Mouse (Mus musculus) urinary bladder, postnatal 10 days (tissue): ENCODE measurements around the gene Wdr46.
"Not testable (repeated sequence)": the region's sequence is repeated elsewhere in the genome, so short reads cannot be mapped to it uniquely, and the experiment has no call there.

Source experiments
- DNase-seq: peaks from one replicate; pipeline ENCODE4 v3.0.0; 2022; ENCODE audit warnings: low spot score

The Wdr46 gene

DNA sequence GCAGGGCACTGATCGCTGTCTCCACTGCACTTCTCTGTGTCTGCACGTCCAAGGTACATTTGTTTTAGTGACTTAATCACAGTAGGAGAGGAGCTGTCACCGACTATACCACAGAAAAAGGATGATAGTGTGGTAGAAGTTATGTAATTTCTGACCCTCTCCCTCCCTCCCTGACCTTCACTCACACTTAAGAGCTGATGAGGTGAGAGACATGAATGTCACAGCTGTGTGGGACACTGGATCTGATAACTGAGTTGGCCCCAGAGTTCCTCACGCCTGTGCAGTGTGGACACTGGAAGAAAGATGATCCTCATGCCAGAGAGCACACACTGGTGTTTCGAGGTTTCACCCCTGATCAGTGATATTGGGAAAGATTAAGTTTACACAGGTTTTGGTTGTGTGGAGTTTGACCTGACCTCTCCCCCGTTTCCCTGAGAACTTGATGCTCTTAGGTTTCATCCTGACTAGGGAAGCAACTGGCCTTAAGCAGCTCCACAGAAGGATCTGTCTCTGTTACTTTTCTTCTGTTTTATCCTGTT is 39.1 kb downstream of the Wdr46 start:
- DNase-seq = no peak

DNA sequence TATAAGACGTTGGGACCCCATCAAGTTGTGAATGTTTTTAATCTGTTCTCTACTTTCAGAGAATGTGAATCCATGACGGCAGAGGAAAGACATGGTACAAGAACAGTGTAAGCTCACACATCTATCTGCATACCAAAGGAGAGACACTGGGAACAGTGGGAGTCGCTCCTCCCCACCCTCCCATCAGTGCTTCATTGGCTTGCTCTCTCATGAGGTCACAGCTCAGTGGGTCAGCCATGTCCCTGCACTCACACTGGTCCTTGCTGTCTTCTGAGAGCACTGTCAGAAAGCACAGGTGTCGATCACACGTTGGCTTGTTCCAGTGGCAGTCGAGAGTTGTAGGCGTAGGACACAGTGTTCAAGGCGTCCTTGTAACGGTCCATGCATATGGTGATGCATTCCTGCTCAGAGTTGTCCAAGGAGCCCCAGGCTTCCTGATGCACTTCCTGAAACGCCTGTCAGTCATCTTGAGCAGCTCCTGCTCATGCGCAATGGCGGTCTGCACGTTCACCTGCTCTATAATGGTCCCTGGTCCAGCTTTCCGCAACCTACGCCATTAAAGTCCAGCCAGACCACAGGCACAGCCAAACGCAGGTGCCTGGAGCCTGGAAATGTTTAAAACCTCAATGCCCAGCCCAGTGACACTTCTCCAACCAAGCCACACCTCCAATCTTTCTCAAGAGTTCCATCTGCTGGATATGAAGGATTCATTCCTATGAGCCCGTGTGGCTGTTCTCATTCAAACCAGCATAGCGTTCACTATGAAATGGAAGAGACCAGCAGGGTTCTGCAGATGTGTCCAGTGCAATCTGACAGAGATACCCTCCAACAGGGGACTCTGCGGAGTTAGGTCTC is 39.9 kb downstream of the Wdr46 start:
- no peak for DNase-seq

DNA sequence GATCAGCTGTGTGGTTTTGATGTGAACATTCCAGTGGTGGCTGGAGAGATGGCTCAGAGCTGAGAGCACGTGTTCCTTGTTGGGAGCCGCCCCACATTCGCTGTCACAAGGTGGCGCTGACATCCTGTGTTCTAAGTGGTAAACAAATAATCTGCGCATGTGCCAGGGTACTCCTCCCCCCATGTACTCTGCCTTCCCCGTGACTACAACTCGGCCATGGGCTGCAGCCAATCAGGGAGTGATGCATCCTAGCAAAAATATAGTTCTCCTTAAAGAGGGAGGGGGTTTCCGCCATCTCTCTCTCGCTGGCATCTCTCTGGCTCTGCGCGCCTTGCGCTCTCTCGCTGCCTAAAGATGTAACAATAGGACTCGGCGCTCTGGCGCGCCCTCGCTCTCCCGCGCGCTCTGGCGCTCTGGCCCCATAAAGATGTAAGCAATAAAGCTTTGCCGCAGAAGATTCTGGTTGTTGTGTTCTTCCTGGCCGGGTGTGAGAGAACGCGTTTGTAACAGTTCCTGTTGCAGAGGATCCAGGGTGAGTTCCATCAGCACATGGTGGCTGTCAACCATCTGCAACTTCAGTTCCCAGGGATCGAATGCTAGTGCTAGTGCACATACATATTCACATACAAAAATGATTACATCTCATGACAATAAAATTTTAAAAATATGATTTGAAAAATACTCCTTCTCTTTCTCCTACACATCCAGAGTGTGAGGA is 40.9 kb downstream of the Wdr46 start:
- peak; percentile 47 for DNase-seq

DNA sequence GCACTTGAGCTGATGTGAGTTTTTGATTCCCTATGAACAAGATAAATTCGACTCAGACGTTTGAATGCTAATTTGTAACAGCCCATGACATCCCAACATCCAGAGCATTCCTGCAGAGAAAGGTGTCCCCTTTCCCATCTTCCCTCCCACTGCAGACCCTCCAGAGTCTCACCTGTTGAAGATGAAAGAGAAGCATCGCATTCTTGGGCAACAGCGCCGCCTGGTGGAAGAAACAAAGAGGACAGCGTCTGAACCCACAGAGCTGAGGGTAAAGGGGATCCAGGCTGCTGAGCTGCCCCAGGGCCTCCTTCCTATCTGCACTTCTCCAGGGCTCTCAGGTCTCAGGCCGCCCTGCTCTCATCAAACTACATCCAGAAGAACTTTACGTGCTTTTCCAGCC is 41.7 kb downstream of the Wdr46 start:
- not testable (repeated sequence) for DNase-seq

DNA sequence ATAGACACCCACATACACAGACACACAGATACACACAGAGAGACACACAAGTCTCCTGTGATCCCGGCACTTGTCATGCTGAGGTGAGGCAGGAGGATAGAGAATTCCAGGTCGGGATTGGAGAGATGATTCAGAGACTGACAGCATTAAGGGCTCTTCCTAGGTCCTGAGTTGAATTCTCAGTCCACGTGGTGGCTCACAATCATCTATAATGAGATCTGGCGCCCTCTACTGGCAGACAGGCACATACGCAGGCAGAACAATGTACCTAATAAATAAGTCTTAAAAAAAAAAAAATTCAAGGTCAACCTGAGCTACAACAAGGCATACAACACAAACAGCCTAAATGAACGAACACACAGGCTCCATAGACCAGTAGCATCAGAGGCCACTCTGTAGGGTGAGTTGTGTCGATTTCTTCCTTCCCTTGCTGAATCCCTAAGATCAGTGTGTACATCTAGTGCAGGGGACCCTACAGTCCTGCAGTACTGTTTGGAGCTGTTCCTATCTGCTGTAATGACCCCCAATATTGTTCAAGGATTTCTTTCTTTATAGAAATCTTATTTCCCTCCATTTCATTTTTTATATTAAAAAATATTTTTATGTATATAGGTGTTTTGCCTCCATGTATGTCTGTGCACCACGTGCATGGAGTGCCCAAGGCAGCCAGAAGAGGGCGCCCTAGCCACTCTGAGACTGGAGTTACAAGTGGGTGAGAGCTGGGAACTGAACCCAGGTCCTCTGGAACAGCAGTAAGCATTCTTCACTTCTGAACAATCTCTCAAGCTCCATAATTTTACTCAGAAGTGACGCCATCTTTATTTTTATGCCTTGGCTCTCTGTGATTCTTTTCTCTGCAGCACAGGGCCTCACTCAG is 51.6 kb downstream of the Wdr46 start:
- DNase-seq = no peak

DNA sequence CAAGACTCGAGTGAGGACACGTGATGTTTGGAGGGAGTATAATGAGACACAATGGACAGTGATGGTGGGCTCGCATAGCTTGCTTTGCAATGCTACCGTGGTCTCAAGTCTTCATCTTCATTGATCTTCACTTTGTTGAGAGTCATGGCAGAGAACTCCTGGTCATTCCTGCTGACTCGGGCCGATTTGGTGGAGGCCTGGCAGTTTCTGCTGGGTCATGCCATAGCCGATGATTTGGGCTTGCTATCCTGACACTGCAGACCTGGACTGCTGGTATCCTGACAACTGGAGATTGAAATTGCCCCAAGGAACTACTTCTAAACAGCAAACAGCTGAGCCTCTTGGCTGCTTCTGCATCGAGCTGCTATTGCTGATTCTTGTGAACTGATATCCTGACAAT is 54.5 kb downstream of the Wdr46 start:
- no peak for DNase-seq

DNA sequence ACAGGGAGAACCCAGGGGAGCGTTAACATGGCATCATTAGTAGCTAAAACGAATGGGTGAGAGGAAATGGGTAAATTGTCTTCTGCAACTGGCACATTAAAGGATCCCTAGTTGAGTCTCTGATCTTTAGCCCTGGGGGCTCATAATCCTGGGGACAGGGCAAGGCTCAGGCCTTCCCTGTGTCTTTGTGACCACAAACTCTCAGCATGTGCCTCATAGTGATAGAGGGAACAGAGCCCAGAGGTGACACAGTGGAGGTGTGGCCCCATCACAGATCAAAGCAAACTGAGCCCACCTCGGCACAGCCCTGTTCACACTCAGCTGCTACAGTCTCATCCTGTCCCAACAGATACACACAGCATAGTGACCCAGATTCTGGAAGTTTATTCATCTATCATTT is 55.2 kb downstream of the Wdr46 start:
- DNase-seq = no peak

DNA sequence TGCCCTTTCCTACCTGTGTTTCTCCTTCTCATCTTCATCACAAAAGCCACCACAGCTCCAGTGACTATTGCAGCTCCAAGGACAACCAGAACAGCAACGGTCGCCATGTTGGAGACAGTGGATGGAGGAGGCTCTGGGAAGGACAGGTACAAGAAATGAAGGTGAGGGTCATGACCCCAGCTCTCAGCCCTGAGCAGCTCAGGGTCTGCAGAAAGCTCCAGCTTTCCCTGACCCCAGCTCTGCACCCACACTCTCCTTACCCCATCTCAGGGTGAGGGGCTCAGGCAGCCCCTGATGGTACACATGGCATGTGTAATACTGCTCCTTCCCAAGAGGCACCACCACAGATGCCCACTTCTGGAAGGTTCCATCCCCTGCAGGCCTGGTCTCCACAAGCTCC is 56.6 kb downstream of the Wdr46 start:
- DNase-seq = not testable (repeated sequence)

DNA sequence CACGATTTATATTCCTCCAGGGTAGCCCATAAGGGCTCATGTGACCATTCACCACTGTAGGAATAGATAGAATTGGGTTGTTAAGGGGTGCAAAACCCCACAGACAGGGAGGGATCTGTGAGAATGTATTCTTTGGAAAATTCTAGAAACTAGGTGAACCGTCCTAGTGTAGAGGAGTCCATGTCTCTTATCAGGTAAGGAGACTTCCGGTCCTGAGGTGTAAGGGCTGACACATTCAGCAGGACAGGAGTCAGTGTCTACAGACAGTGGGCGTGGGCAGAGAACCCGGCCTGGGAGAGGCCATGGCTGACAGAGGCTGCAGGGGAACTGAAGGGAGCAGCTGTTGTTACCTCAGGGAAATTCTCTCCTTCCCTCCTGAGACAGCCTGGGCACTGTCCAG is 58.2 kb downstream of the Wdr46 start:
- DNase-seq = not testable (repeated sequence)
